Mouse (Mus musculus): Measurements from ENCODE around the gene Rgl3.

- TF ChIP-seq CTCF (IDR thresholded peaks at IDR 0.05; ENCODE audit: control insufficient read depth, insufficient read depth, insufficient replicate concordance, low read depth, low read length) = no peak
- no peak for TF ChIP-seq POLR2A (IDR thresholded peaks at IDR 0.05; ENCODE audit: control insufficient read depth, low read depth, low read length)
Observed at GRCm38 (mm10) chr9:22017208-22017825, 28.1 kb upstream of the Rgl3 start.

Data from testis, adult 2 months (tissue).